Comparison of ENCODE assay signal across 11 mouse cellular contexts in genomic region chr15:78956351-78956750, GRCm38 (mm10). TPM values are rescaled to one million over a fixed set of nuclear protein-coding genes. Genes with fewer than 3 reads are reported as not detected.
DNase-seq lines count a peak whose midpoint lies in the region; TF ChIP-seq lines count a peak whose summit lies in the region.
"Had no signal": no experiment of that assay in that cellular context is flagged by ENCODE, and none has a peak within 500 bp of the region (broad histone marks: within the 10 kb centered on the region; RNA-seq: fewer than 3 reads in every experiment).

No protein-coding gene starts in this region.

- peak; percentile 71 for DNase-seq in cerebellum, adult 9-10 months
- DNase-seq in cerebellum, postnatal 4 days (ENCODE audit: low spot score in 2 of 2) = no peak
- DNase-seq in left cerebral cortex, adult 2 months (ENCODE audit: extremely low spot score in 1 of 2, low spot score in 2 of 2) = no peak
- no peak for DNase-seq in left cerebral cortex, adult 18-20 months (ENCODE audit: low spot score in 2 of 2)
- DNase-seq in T-cell, adult 2 months (ENCODE audit: low spot score) = peak; percentile 33
- peak; percentile 56 for DNase-seq in lung, postnatal 36 days
- DNase-seq in urinary bladder, adult 2 months (ENCODE audit: low spot score) = no peak
- DNase-seq in right cerebral cortex, adult 2 months (ENCODE audit: low spot score in 2 of 2) = no peak
- DNase-seq: cerebellum, adult 8-10 months; gastrocnemius, postnatal 10 days had no signal

- intact Hi-C loops in left cerebral cortex, adult 2 months (cut with DNase I) = no loop called here

- no peak overlapping the region for H3K27ac ChIP-seq in left cerebral cortex, adult 2 months
- H3K27ac ChIP-seq: macrophage had no signal

- peak; percentile 57 for TF ChIP-seq CTCF in left cerebral cortex, adult 2 months (IDR thresholded peaks at IDR 0.05)

- H3K4me3 ChIP-seq in left cerebral cortex, adult 2 months = no peak overlapping the region

RNA-seq across cellular contexts. Expression of gene Triobp, which starts 8.8 kb away (rescaled TPM):
- total RNA-seq in left cerebral cortex, adult 2 months (2021) = 10 to 100 TPM; 11.8 to 12.7 TPM
- total RNA-seq in left cerebral cortex, adult 18-20 months (2021) = 10 to 100 TPM; 11.0 to 11.3 TPM
- 47.1 and 57.9 TPM in 2 replicates for polyA plus RNA-seq in urinary bladder, adult 2 months (2012; rRNA removed)

RNA-seq across cellular contexts. Expression of gene Nol12, which starts 21.6 kb away (rescaled TPM):
- total RNA-seq in left cerebral cortex, adult 2 months (2021) = 10 to 100 TPM; 36.2 to 38.8 TPM
- 10 to 100 TPM; 37.3 to 44.0 TPM for total RNA-seq in left cerebral cortex, adult 18-20 months (2021)
- polyA plus RNA-seq in urinary bladder, adult 2 months (2012; rRNA removed) = 26.5 and 30.7 TPM in 2 replicates

RNA-seq across cellular contexts. Expression of gene Lgals1, which starts 29.8 kb away (rescaled TPM):
- total RNA-seq in left cerebral cortex, adult 2 months (2021) = 10 to 100 TPM; 19.8 to 20.4 TPM
- 10 to 100 TPM; 26.4 to 26.8 TPM for total RNA-seq in left cerebral cortex, adult 18-20 months (2021)
- 979 and 1,151 TPM in 2 replicates for polyA plus RNA-seq in urinary bladder, adult 2 months (2012; rRNA removed)

RNA-seq across cellular contexts. Expression of gene Pdxp, which starts 42.6 kb away (rescaled TPM):
- total RNA-seq in left cerebral cortex, adult 2 months (2021) = 100 to 1,000 TPM; 165 to 171 TPM
- 100 to 1,000 TPM; 178 to 191 TPM for total RNA-seq in left cerebral cortex, adult 18-20 months (2021)
- polyA plus RNA-seq in urinary bladder, adult 2 months (2012; rRNA removed) = 2.4 and 3.8 TPM in 2 replicates

RNA-seq across cellular contexts. Expression of gene Sh3bp1, which starts 56.8 kb away (rescaled TPM):
- total RNA-seq in left cerebral cortex, adult 2 months (2021) = 10 to 100 TPM; 35.0 to 37.7 TPM
- total RNA-seq in left cerebral cortex, adult 18-20 months (2021) = 10 to 100 TPM; 33.8 to 39.9 TPM
- polyA plus RNA-seq in urinary bladder, adult 2 months (2012; rRNA removed) = 34.6 and 35.1 TPM in 2 replicates

Comparison
In these comparisons a context has a peak if more than half of its experiments do, and no peak if none do; other contexts are left out.
1. DNase-seq: peak in cerebellum, adult 9-10 months (single experiment), T-cell, adult 2 months (single experiment) and lung, postnatal 36 days (single experiment); none in cerebellum, postnatal 4 days (0 of 2), left cerebral cortex, adult 2 months (0 of 2), left cerebral cortex, adult 18-20 months (0 of 2), urinary bladder, adult 2 months (single experiment) and right cerebral cortex, adult 2 months (0 of 2).